Mouse (Mus musculus) kidney, adult 2 months (tissue): ENCODE measurements around the gene Atraid.

Experiments
- CTCF ChIP-seq: fragments of 200-500 bp; conservative IDR thresholded peaks from 2 replicates; pipeline ENCODE4 v1.5.1; 2011; ENCODE audit warnings: low read depth, mild to moderate bottlenecking, control low read depth, low read length, moderate library complexity, mixed read lengths; ENCODE audit not compliant: insufficient read depth, insufficient read length
- POLR2A ChIP-seq: fragments of 200-500 bp; IDR thresholded peaks from one replicate; pipeline ENCODE4 v1.6.1; 2011; ENCODE audit warnings: low read depth, low read length, control low read depth

GRCm38 (mm10) chr5:31031508-31031907 lies 16.6 kb upstream of the Atraid start:
- TF ChIP-seq CTCF (no peak), POLR2A (no peak)
